Mouse (Mus musculus) heart, postnatal 25 days (tissue): Measurements from ENCODE around the gene Ccl12. TPM values are rescaled to one million over a fixed set of nuclear protein-coding genes. Genes with fewer than 3 reads are reported as not detected.

Experiments used
- DNase-seq: peaks from one replicate; pipeline ENCODE4 v3.0.0; 2022; ENCODE audit warnings: low spot score
- intact Hi-C: fragments of 180-260 bp; cut with DNase I; formaldehyde crosslinking; loops from one replicate; pipeline ENCODE4 v1.15.1; 2025
- total RNA-seq, 2 experiments: library from RNA; stranded (reverse); gene quantifications; 2 replicates each; pipeline ENCODE4 v1.2.3; 2021

The Ccl12 gene
- total RNA-seq, 2 experiments from 2014 or later: 0.73 TPM; not detected in 1

GRCm38 (mm10) chr11:82132977-82133376, 31.3 kb downstream of the Ccl12 start:
- intact Hi-C loops: no loop called here
- no peak for DNase-seq

- no peak for DNase-seq
- intact Hi-C loops: no loop called here
Observed at GRCm38 (mm10) chr11:82136196-82136595, 34.6 kb downstream of the Ccl12 start.

DNA sequence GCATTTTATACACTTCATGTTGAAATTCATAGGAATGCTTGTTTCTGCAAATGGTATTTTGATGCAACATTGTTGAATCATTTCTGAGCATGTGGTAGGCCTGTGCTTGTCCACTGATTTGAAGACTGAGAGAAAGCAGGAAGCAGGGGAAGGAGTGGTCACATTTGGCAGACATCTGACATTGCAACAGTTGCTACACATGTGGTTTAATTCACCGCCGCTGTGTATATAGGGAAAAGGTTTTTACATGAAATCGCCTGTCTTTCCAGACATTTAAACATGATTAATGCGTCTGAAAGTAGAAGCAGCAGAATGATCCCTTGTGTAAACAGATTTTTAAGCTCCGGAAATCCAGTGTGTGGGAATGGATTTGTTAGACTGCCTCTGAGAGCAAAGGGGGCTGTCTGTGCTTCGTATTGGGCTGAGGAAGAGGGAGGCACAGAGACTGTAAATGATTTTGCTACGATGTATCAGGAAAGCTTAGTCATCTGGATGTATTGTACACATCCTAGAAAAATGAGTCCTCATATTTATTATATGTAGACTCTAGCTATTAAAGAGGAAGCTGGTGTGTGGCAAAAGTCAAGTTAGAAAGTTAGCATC, 37.9 kb downstream of the Ccl12 start:
- intact Hi-C loops: no loop called here
- DNase-seq: no peak

Other genes with a start within 250 kb of the Ccl12 start
- gene 5530401A14Rik, start 241.2 kb upstream of the Ccl12 start, total RNA-seq: under 1 TPM; 0.08 TPM
- not detected for gene Asic2, start 133.4 kb upstream of the Ccl12 start, total RNA-seq
- gene Ccl2, start 66.3 kb upstream of the Ccl12 start, total RNA-seq: 1 to 10 TPM; 1.2 to 1.3 TPM
- gene Gm17268, start 63.3 kb upstream of the Ccl12 start, total RNA-seq: not detected
- under 1 TPM; 0.78 to 0.88 TPM for gene Ccl7, start 56.1 kb upstream of the Ccl12 start, total RNA-seq
- 1 to 10 TPM in 1 of 2 experiments, under 1 TPM in 1; 0.48 to 1.9 TPM for gene Ccl11, start 44.0 kb upstream of the Ccl12 start, total RNA-seq
- under 1 TPM in 1 of 2 experiments, not detected in 1; 0.94 TPM for gene Ccl8, start 13.3 kb downstream of the Ccl12 start, total RNA-seq
- gene Ccl1, start 203.8 kb downstream of the Ccl12 start, total RNA-seq: not detected